Mouse (Mus musculus): ENCODE measurements around the gene Trp53tg5.

DNA sequence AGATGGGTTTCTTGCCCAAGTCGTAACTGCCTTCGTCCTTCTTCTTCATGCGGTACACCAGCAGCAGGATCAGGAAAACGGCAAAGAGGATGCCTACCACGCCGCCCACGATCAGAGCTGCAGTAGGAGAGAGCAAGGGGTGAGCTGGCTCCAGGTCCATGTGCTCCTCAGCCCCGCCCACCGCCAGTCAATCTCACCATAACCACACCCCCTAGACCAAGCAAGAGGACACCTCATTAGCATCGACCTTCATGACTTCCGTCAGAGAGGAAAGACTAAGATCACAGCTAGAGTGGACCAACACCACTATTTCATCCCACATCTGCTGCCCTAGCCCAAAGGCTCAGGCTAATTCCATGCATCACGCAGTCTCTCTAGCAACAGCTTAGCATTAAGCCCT lies 47.4 kb downstream of the Trp53tg5 start:
- no peak for TF ChIP-seq EP300 (IDR thresholded peaks at IDR 0.05; ENCODE audit: insufficient read depth, low read depth, low read length)
- TF ChIP-seq CTCF (IDR thresholded peaks at IDR 0.05; ENCODE audit: low read depth, low read length), result no peak
